Mouse (Mus musculus) brain, embryonic 14.5 days (tissue): ENCODE measurements around the gene Dennd4a.

ENCODE experiments used
- CTCF ChIP-seq: fragments of 200-500 bp; IDR thresholded peaks from 2 replicates; pipeline ENCODE4 v1.5.1; 2012; ENCODE audit warnings: inconsistent platforms, mild to moderate bottlenecking, moderate library complexity, borderline replicate concordance; ENCODE audit not compliant: insufficient read depth, insufficient read length; ENCODE audit errors: extremely low read depth
- POLR2A ChIP-seq: fragments of 200-500 bp; IDR thresholded peaks from 2 replicates; pipeline ENCODE4 v1.6.1; 2012; ENCODE audit warnings: mild to moderate bottlenecking, inconsistent platforms, borderline replicate concordance; ENCODE audit not compliant: poor library complexity, insufficient read depth, insufficient read length, severe bottlenecking; ENCODE audit errors: extremely low read depth

DNA sequence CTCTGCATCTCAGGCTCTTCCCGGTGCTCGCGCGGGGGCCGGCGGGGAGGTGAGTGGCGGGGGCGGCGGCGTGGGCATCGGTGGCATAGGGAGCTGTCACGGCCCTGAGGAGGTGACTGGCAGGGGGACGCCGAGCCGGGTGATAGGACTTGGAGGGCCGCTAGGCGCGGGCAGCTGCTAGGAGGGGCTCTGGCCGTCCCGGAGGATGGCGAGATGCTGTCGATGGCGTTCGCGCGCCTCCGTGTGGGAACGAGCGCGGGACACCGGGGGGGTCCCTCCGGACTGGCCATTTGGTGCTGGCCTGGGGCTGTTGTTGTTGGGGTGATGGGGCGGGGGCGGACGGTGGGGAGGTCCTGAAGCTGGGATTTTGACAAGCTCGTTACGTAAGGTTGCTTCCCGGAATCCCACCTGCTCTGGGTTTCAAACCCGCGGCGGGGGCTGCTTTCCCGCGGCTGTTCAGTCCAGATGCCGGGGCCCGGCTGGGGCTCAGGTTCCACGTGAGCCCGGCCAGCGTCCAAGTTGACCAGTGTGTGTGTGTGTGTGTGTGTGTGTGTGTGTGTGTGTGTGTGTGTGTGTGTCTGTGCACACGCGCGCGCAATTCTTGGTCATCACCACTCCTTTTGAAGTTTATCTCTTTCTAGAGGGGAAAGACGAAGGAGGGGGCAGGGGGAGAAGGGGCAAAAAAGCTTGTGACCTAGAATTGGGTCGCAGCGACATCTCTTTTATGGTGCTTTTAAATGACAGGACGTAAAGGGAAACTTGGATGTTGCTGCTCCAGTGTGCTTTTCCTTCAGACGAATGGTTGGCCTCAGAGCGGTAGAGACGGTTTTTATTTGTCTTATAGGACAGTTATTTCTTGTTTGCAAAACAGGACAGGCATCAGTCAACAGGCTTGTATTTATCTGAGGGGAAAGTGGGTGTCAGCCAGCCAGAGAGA, 666 bp downstream of the Dennd4a start:
- TF ChIP-seq CTCF (peak; percentile 15; the same call in 1 of the 2 replicates), POLR2A (no peak)
